ENCODE assay signal across 16 mouse cellular contexts in genomic region chr2:129489496-129490285, GRCm38 (mm10). TPM values are rescaled to one million over a fixed set of nuclear protein-coding genes. Genes with fewer than 3 reads are reported as not detected.
DNase-seq lines count a peak whose midpoint lies in the region; ATAC-seq and TF ChIP-seq lines count a peak whose summit lies in the region.
"Had no signal": no experiment of that assay in that cellular context is flagged by ENCODE, and none has a peak within 500 bp of the region (broad histone marks: within the 10 kb centered on the region; RNA-seq: fewer than 3 reads in every experiment).

No protein-coding gene starts in this region.

- H3K4me2 ChIP-seq in liver, embryonic 16.5 days (ENCODE audit: low read depth, low read length) = no peak overlapping the region
- H3K4me2 ChIP-seq in liver, embryonic 11.5 days = no peak overlapping the region
- H3K4me2 ChIP-seq: midbrain, embryonic 11.5 days; stomach, embryonic 15.5 days had no signal

- H3K36me3 ChIP-seq in liver, embryonic 16.5 days (ENCODE audit: control insufficient read depth, insufficient read depth) = no peaks in the 10 kb centered on the region
- no peaks in the 10 kb centered on the region for H3K36me3 ChIP-seq in liver, embryonic 11.5 days (ENCODE audit: control insufficient read depth, insufficient read depth, low read length)
- peaks cover 0 to 23% of the 10 kb centered on the region in 2 experiments; a peak in 2 of 4 replicates for H3K36me3 ChIP-seq in MEL (ENCODE audit: control insufficient read depth in 1 of 2, insufficient read depth in 2 of 2, low read length in 2 of 2)
- no peaks in the 10 kb centered on the region for H3K36me3 ChIP-seq in forebrain, embryonic 10.5 days (replicated peaks)
- H3K36me3 ChIP-seq: stomach, embryonic 15.5 days had no signal

- no peaks in the 10 kb centered on the region for H3K27me3 ChIP-seq in liver, embryonic 16.5 days (ENCODE audit: control insufficient read depth, insufficient read depth, low read depth, low read length)
- H3K27me3 ChIP-seq in liver, embryonic 11.5 days (replicated peaks; ENCODE audit: control insufficient read depth, insufficient read depth, low read length) = no peaks in the 10 kb centered on the region
- no peaks in the 10 kb centered on the region for H3K27me3 ChIP-seq in MEL (ENCODE audit: control insufficient read depth in 1 of 2, insufficient read depth in 2 of 2, low read length in 2 of 2)
- no peaks in the 10 kb centered on the region for H3K27me3 ChIP-seq in forebrain, embryonic 10.5 days (ENCODE audit: poor library complexity, severe bottlenecking)
- H3K27me3 ChIP-seq: stomach, embryonic 15.5 days had no signal

- no peak overlapping the region for H3K4me3 ChIP-seq in liver, embryonic 16.5 days (ENCODE audit: low read depth, low read length)
- no peak overlapping the region for H3K4me3 ChIP-seq in liver, embryonic 11.5 days (ENCODE audit: low read depth, low read length)
- H3K4me3 ChIP-seq in MEL (ENCODE audit: control insufficient read depth in 1 of 2, insufficient read depth in 1 of 2, low read depth in 2 of 2, low read length in 2 of 2) = peak overlapping the region; percentile 4; a peak in 1 of 4 replicates
- H3K4me3 ChIP-seq in forebrain, embryonic 10.5 days = no peak overlapping the region
- H3K4me3 ChIP-seq: stomach, embryonic 15.5 days had no signal

- TF ChIP-seq POLR2A in MEL (IDR thresholded peaks at IDR 0.05; ENCODE audit: control insufficient read depth in 1 of 2, insufficient read depth in 1 of 2, low read depth in 1 of 2, low read length in 2 of 2, poor library complexity in 1 of 2) = no peak

- intact Hi-C loops in gastrocnemius, postnatal 14 days (cut with DNase I; ENCODE audit: low total_unique reads) = no loop called here

- TF ChIP-seq CTCF in MEL (IDR thresholded peaks at IDR 0.05 in 2 of 3, conservative IDR thresholded peaks at IDR 0.05 in 1 of 3; ENCODE audit: control insufficient read depth in 1 of 3, insufficient read depth in 1 of 3, low read depth in 2 of 3, low read length in 3 of 3, poor library complexity in 1 of 3, severe bottlenecking in 1 of 3) = no peak

- H3K4me1 ChIP-seq in liver, embryonic 16.5 days (ENCODE audit: control insufficient read depth, low read depth, low read length) = no peaks in the 10 kb centered on the region
- H3K4me1 ChIP-seq in liver, embryonic 11.5 days (replicated peaks; ENCODE audit: control insufficient read depth, insufficient read depth, low read length) = no peaks in the 10 kb centered on the region
- peaks cover 15 to 16% of the 10 kb centered on the region in 2 experiments for H3K4me1 ChIP-seq in MEL (ENCODE audit: control insufficient read depth in 1 of 2, insufficient read depth in 2 of 2, low read length in 2 of 2)
- no peaks in the 10 kb centered on the region for H3K4me1 ChIP-seq in forebrain, embryonic 10.5 days
- H3K4me1 ChIP-seq: stomach, embryonic 15.5 days had no signal

- peak overlapping the region; percentile 50; the same call in 1 of the 2 replicates for H3K27ac ChIP-seq in liver, embryonic 16.5 days (ENCODE audit: low read length)
- H3K27ac ChIP-seq in liver, embryonic 11.5 days (ENCODE audit: low read depth, low read length) = no peak overlapping the region; the same call in 1 of the 2 replicates
- peak overlapping the region; percentile 87 for H3K27ac ChIP-seq in MEL (ENCODE audit: control insufficient read depth, low read depth, low read length)
- H3K27ac ChIP-seq in forebrain, embryonic 10.5 days = no peak overlapping the region
- H3K27ac ChIP-seq: kidney, postnatal 0 days; stomach, embryonic 15.5 days had no signal

- no peaks in the 10 kb centered on the region for H3K79me2 ChIP-seq in MEL (ENCODE audit: control insufficient read depth, insufficient read depth, low read length, poor library complexity)

- 15% methylated on average over 3 of the region's 3 CpGs for WGBS in liver, embryonic 16.5 days (ENCODE audit: insufficient replicate concordance)
- WGBS in liver, embryonic 11.5 days = 41% methylated on average over 3 of the region's 3 CpGs
- WGBS in forebrain, embryonic 10.5 days = 83% methylated on average over 3 of the region's 3 CpGs

- H3K9ac ChIP-seq in liver, embryonic 16.5 days (ENCODE audit: low read depth, low read length) = no peak overlapping the region
- no peak overlapping the region for H3K9ac ChIP-seq in liver, embryonic 11.5 days (ENCODE audit: low read depth, low read length)
- H3K9ac ChIP-seq in MEL (ENCODE audit: control insufficient read depth, low read depth, low read length, poor library complexity, severe bottlenecking) = peak overlapping the region; percentile 30; the same call in 1 of the 2 replicates
- H3K9ac ChIP-seq: stomach, embryonic 15.5 days had no signal

- no peak for ATAC-seq in liver, embryonic 16.5 days (ENCODE audit: low read depth)
- ATAC-seq in liver, embryonic 11.5 days (replicated peaks; ENCODE audit: low FRiP score) = no peak
- peak; percentile 97 to 98 for ATAC-seq in hematopoietic stem cell, adult 5-6 weeks (replicated peaks in 1 of 2; ENCODE audit: insufficient read depth in 1 of 2, low FRiP score in 2 of 2, low TSS enrichment in 1 of 2, low read depth in 1 of 2, poor library complexity in 2 of 2, severe bottlenecking in 2 of 2)
- ATAC-seq in neutrophil, adult 5-6 weeks (ENCODE audit: extremely low read depth, insufficient number of reproducible peaks, low FRiP score, poor library complexity, severe bottlenecking) = peak; percentile 98
- ATAC-seq: inflammation-experienced regulatory T-cells, adult 6 months had no signal

- no peaks in the 10 kb centered on the region for H3K9me3 ChIP-seq in liver, embryonic 16.5 days (replicated peaks; ENCODE audit: control insufficient read depth, low read length)
- H3K9me3 ChIP-seq in liver, embryonic 11.5 days (ENCODE audit: control insufficient read depth, low read length) = no peaks in the 10 kb centered on the region
- no peaks in the 10 kb centered on the region for H3K9me3 ChIP-seq in MEL (replicated peaks; ENCODE audit: insufficient read depth, low read length)
- no peaks in the 10 kb centered on the region for H3K9me3 ChIP-seq in forebrain, embryonic 10.5 days
- H3K9me3 ChIP-seq: stomach, embryonic 15.5 days had no signal

- DNase-seq in liver, embryonic 11.5 days (ENCODE audit: low spot score) = no peak
- peak; percentile 91 for DNase-seq in MEL (ENCODE audit: low read depth, low spot score)
- DNase-seq in gastrocnemius, postnatal 14 days = no peak
- no peak for DNase-seq in forebrain, embryonic 10.5 days (ENCODE audit: extremely low spot score, low spot score)
- DNase-seq: adrenal gland, postnatal 25 days; cerebellum, adult 11-12 months; gastrocnemius, postnatal 36 days; thymus, postnatal 4 days had no signal

- TF ChIP-seq EP300 in MEL (IDR thresholded peaks at IDR 0.05; ENCODE audit: low read depth in 1 of 2, low read length in 2 of 2) = peak; percentile 97 to 99

- no peak for TF ChIP-seq RAD21 in MEL (IDR thresholded peaks at IDR 0.05; ENCODE audit: low read depth, low read length)

TF ChIP-seq in MEL, 35 proteins besides CTCF, POLR2A, EP300 and RAD21 (continues in another document):
- TF ChIP-seq TAL1 (IDR thresholded peaks at IDR 0.05; ENCODE audit: low read length) = peak; percentile 69
- TF ChIP-seq MAFK (IDR thresholded peaks at IDR 0.05; ENCODE audit: borderline replicate concordance, low read depth, low read length) = peak; percentile 87
- TF ChIP-seq USF1 (IDR thresholded peaks at IDR 0.05; ENCODE audit: low read depth, low read length) = no peak
- no peak for TF ChIP-seq ZMIZ1 (IDR thresholded peaks at IDR 0.05; ENCODE audit: low read depth, low read length)
- TF ChIP-seq MYC (IDR thresholded peaks at IDR 0.05; ENCODE audit: low read depth, low read length) = no peak; the same call in 1 of the 2 replicates
- no peak for TF ChIP-seq GABPA (IDR thresholded peaks at IDR 0.05; ENCODE audit: low read depth, low read length)
- TF ChIP-seq NRF1 (IDR thresholded peaks at IDR 0.05; ENCODE audit: insufficient read depth, low read depth, low read length, poor library complexity, severe bottlenecking) = no peak
- peak; percentile 97 for TF ChIP-seq MAZ (IDR thresholded peaks at IDR 0.05; ENCODE audit: low read depth, low read length)
- 0 out of 2 replicates have a peak, but pooled peaks have one; percentile 21 for TF ChIP-seq HCFC1 (IDR thresholded peaks at IDR 0.05; ENCODE audit: low read depth, low read length)
- TF ChIP-seq POLR2AphosphoS5 (IDR thresholded peaks at IDR 0.05; ENCODE audit: borderline replicate concordance, low read depth, low read length) = no peak
- TF ChIP-seq CHD2 (IDR thresholded peaks at IDR 0.05; ENCODE audit: low read length) = peak; percentile 78
- peak; percentile 97 for TF ChIP-seq GATA1 (IDR thresholded peaks at IDR 0.05; ENCODE audit: low read depth, low read length)
- no peak for TF ChIP-seq UBTF (IDR thresholded peaks at IDR 0.05; ENCODE audit: borderline replicate concordance, insufficient read depth, low read depth, low read length)
- peak; percentile 78 for TF ChIP-seq ZNF384 (IDR thresholded peaks at IDR 0.05; ENCODE audit: low read depth, low read length)
- TF ChIP-seq TCF12 (IDR thresholded peaks at IDR 0.05; ENCODE audit: low read depth, low read length) = peak; percentile 91
- no peak for TF ChIP-seq NELFE (IDR thresholded peaks at IDR 0.05; ENCODE audit: low read depth, low read length)
- TF ChIP-seq ZC3H11A (IDR thresholded peaks at IDR 0.05; ENCODE audit: low read depth, low read length) = no peak
- no peak; the same call in 1 of the 2 replicates for TF ChIP-seq KAT2A (conservative IDR thresholded peaks at IDR 0.05; ENCODE audit: low read depth, low read length)
- TF ChIP-seq ELF1 (IDR thresholded peaks at IDR 0.05; ENCODE audit: low read depth, low read length) = no peak
- TF ChIP-seq SMC3 (IDR thresholded peaks at IDR 0.05; ENCODE audit: low read depth, low read length) = no peak
- peak; percentile 78 for TF ChIP-seq SIN3A (IDR thresholded peaks at IDR 0.05; ENCODE audit: low read length)
- TF ChIP-seq CHD1 (IDR thresholded peaks at IDR 0.05; ENCODE audit: low read depth, low read length) = no peak
- peak; percentile 94 for TF ChIP-seq ETS1 (IDR thresholded peaks at IDR 0.05; ENCODE audit: low read depth, low read length)
- TF ChIP-seq TBP (IDR thresholded peaks at IDR 0.05; ENCODE audit: low read depth, low read length) = 0 out of 2 replicates have a peak, but pooled peaks have one; percentile 30

RNA-seq across cellular contexts. Expression of gene F830045P16Rik, which starts 46.7 kb away (rescaled TPM):
- polyA plus RNA-seq in liver, embryonic 16.5 days (2015; fragmentation: Nextera tagmentation; extraction: Ambion mirVana) = 0.05 TPM in 1 of 2 replicates, not detected in the other
- not detected in 2 replicates for polyA plus RNA-seq in liver, embryonic 11.5 days (2014; fragmentation: Nextera tagmentation; extraction: Ambion mirVana)
- not detected in 2 replicates for total RNA-seq in MEL (2012; rRNA removed)
- polyA plus RNA-seq in MEL (2012; ENCODE audit: insufficient read depth in 1 of 2, insufficient read length in 2 of 2, low read depth in 1 of 2, low replicate concordance in 2 of 2, missing spikeins in 1 of 2) = not detected
- total RNA-seq in hematopoietic stem cell, adult 5-6 weeks (2017) = not detected in 2 replicates
- 0.35 TPM in 1 of 2 replicates, not detected in the other for total RNA-seq in neutrophil, adult 5-6 weeks (2017)
- not detected for total RNA-seq in gastrocnemius, postnatal 14 days (2021)
- not detected in 2 replicates for polyA plus RNA-seq in forebrain, embryonic 10.5 days (2016; fragmentation: Nextera tagmentation; extraction: Ambion mirVana)
- total RNA-seq: adrenal gland, postnatal 25 days; gastrocnemius, postnatal 36 days had no signal
- polyA plus RNA-seq: heart, postnatal 0 days; inflammation-experienced regulatory T-cells, adult 6 months; kidney, postnatal 0 days had no signal

Comparison
In these comparisons a context has a peak if more than half of its experiments do, and no peak if none do; other contexts are left out.
1. H3K27ac ChIP-seq: peak in liver, embryonic 16.5 days (single experiment) and MEL (single experiment); none in liver, embryonic 11.5 days (single experiment) and forebrain, embryonic 10.5 days (single experiment).
2. ATAC-seq: peak in hematopoietic stem cell, adult 5-6 weeks (2 of 2) and neutrophil, adult 5-6 weeks (single experiment); none in liver, embryonic 16.5 days (single experiment) and liver, embryonic 11.5 days (single experiment).
3. H3K4me3 ChIP-seq: peak in MEL (2 of 2); none in liver, embryonic 16.5 days (single experiment), liver, embryonic 11.5 days (single experiment) and forebrain, embryonic 10.5 days (single experiment).